Mouse (Mus musculus): ENCODE measurements around the gene D930048N14Rik.

- TF ChIP-seq CTCF (IDR thresholded peaks at IDR 0.05; ENCODE audit: control insufficient read depth, insufficient read depth, insufficient read length) = no peak
- TF ChIP-seq USF1 (IDR thresholded peaks at IDR 0.05; ENCODE audit: low read depth) = no peak
- TF ChIP-seq MAX (IDR thresholded peaks at IDR 0.05) = no peak
- no peak for TF ChIP-seq FOSL1 (IDR thresholded peaks at IDR 0.05; ENCODE audit: insufficient read depth, low read length, poor library complexity, severe bottlenecking)
- TF ChIP-seq MYOG (IDR thresholded peaks at IDR 0.05; ENCODE audit: control insufficient read depth, extremely low read depth, insufficient read length) = no peak
- no peak for TF ChIP-seq MYOD1 (IDR thresholded peaks at IDR 0.05; ENCODE audit: control insufficient read depth, insufficient read length, low read depth)
Measured at GRCm38 (mm10) chr11:51627425-51627824, 23.3 kb upstream of the D930048N14Rik start.
